Mouse (Mus musculus) large intestine, adult 2 months (tissue): ENCODE results near the gene Mettl22. TPM values are rescaled to one million over a fixed set of nuclear protein-coding genes. Genes with fewer than 3 reads are reported as not detected.

Experiments
- DNase-seq: peaks from one replicate; pipeline ENCODE4 v3.0.0-alpha.2; 2012; ENCODE audit warnings: low read depth, low spot score
- WGBS: fragments of 180-500 bp; shearing (Covaris S2); methylation state at CpG from one replicate; pipeline ENCODE4 v1.1.7; 2018; 5-methylcytosine and 5-hydroxymethylcytosine counted together
- polyA plus RNA-seq: library from polyadenylated mRNA; depleted of rRNA; stranded (reverse); fragments of >200 nt; gene quantifications from 2 replicates; pipeline ENCODE4 v1.2.3, GENCODE M21; 2012

Gene Mettl22
- polyA plus RNA-seq, 1 experiment: 10.4 TPM

DNA sequence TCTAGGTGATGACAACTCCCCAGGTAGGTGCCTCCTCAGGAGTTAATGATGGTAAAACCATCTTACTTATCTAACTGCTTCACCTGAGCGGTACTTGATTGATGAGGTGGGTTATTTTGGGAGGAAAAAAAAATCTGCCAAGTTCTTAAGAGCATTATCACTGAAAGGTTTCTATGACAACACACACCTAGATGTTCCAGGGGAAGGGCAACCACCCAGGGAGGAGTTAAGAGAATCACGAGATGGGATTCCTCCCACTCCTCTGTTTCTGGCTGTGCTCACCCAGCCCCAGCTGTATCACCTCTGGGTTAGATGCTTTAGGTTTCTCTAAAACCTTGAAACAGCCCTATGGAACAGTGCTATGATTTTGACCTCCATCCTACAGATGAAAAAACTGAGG lies 26.4 kb downstream of the Mettl22 start:
- WGBS: 67% methylated on average over 2 of the region's 2 CpGs
- no peak for DNase-seq

- 32% methylated on average over 2 of the region's 2 CpGs for WGBS
- no peak for DNase-seq
These were observed 33.7 kb downstream of the Mettl22 start for GRCm38 (mm10) chr16:8504271-8504670.

GRCm38 (mm10) chr16:8509894-8510293 lies 39.3 kb downstream of the Mettl22 start:
- no peak for DNase-seq
- WGBS: 78% methylated on average over 5 of the region's 5 CpGs

DNA sequence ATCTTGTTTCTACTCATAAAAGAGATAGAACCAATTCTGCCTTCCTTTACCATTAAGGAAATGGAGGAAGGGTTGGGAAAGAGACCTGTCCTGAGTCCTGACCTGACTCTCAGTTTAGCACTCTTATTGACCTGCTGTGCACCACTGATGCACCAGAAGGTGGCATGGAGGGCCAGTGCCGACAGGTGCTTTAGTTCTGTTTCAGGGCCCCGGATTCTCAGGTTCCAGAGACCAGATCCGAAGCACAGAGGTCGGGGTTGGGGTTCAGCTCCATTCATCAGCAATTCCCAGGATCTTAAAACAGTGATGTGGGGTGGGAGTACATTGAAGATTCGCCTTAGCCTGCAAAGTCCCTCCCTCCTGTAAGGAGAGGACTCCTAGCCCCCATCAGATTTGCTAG lies 42.2 kb downstream of the Mettl22 start:
- whole genome bisulfite sequencing: 5% methylated on average over 5 of the region's 5 CpGs
- no peak for DNase-seq

DNA sequence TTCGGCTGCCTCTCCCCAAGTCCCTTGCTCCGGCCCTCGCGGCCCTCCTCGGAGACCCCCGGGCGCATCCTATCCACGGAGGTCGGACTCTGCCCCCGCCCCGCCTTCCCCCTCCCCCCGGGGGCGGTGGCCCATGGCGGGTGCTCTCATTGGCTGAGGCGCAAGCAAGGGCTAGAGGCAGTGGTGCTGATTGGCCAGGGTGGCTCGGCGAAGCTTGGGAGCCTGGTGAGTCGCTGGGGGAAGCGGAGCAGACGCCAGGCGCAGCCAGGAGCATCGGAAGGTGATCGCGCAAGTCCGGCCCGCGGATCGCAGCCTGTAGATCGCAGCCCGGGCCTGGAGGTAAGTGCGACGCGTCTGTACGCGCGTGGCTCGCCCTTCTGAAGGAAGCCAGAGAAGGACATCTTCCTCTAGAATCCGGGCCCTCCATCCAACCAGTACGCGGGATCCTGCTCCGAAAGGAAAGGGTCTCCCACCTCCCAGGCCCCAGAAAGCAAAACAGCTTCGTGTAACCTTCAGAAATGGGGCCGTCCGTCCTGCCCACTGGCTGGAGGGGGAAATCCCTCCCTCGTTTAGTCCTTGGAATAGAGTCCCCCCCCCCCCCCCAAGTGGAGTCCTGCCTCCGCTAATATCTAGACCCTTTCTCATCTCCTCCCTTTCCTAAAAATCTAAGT lies 42.8 kb downstream of the Mettl22 start, which contains the start of gene Abat:
Gene Abat, plus strand, starts transcription at position 194 of the 671 bp plus-strand sequence.
- peak; percentile 86 for DNase-seq
- 1% methylated on average over 46 of the region's 46 CpGs for WGBS

- WGBS: 15% methylated on average over 4 of the region's 4 CpGs
- DNase-seq: no peak
These were observed 43.6 kb downstream of the Mettl22 start for GRCm38 (mm10) chr16:8514180-8514579.

GRCm38 (mm10) chr16:8520525-8520924 lies 49.9 kb downstream of the Mettl22 start:
- WGBS: 90% methylated on average over 5 of the region's 5 CpGs
- DNase-seq: no peak

DNA sequence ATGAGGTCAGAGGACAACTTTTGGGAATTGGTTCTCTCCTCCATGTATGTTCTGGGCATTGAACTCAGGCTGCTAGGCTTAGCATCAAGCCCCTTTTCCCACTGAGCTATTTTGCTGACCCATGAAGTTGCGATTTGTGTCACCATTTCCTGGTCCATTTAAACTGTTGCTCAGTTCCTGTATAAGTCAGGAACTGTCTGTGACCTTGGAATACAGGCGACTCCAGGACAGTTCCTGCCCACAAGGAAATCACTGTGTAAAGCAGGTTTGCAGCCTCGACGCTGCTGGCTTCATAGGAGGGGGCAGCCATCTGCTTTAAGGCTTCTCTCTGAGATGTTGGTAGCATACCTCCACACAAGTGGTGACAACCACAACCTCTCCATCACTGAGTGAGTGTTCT lies 50.7 kb downstream of the Mettl22 start:
- WGBS: 45% methylated on average over 4 of the region's 4 CpGs
- DNase-seq: no peak

DNA sequence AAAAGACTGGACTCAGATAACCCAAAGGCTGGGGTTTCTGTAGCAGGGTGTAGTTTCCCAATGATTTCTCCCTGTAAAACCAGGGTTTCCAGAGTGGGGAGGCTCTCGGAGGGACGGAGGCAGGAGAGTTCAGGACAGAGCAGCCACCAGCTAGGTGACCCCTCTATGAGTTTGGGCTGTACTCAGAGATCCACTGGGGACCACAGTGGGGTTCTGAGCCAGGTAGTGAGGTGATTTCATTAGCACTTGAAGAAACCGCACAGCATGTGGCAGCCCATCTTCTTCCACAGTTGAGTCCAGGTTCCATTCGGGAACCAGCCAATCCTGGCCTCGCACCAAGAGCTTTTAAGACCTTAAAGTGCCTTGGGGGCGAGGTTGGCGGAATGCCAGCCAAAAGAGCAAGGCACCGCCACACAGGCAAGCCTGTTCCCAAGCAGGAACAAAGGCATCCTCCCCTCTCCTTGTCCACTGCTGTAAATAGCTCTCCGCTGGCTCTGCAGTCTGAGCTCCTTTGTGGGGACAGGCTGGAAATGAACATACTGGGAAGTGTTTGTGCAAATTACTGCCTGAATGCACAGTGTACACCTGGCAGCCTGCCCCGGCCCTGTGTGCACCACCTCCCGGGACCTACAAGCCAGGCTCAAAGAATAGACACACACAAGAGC lies 53.0 kb downstream of the Mettl22 start:
- 19% methylated on average over 11 of the region's 11 CpGs for WGBS
- DNase-seq: no peak

DNA sequence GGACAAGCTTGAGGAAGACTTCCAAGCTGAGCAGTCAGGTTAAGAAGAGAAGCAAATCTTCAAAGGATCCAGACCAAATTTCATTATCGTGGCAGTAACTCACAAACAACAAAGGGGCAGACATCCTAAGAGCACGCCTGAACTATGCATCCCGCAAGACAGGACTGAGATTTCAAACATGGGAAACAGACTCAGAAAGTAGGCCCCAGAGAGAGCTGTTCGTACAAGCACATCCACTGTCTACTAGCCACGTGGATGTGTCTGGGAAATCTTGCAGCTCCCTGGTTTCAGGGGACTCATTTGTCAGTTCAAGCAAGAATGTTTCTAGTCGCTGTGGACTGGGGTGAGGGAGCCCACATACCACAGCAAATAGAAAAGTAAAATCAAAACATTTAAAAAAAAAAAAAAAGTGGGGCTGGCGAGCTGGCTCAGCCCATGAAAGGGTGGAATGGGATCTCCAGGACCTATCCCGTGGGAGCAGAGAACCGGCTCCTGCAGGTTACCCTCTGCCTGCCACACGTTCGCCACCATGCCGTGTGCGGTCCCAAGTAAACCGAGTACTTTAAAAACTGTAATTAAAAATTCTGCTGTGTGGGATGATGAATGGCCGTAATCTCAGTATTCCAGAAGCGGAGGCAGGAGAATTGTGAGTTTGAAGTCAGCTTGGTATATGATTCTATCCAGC lies 53.7 kb downstream of the Mettl22 start:
- 64% methylated on average over 16 of the region's 16 CpGs for WGBS
- no peak for DNase-seq

DNA sequence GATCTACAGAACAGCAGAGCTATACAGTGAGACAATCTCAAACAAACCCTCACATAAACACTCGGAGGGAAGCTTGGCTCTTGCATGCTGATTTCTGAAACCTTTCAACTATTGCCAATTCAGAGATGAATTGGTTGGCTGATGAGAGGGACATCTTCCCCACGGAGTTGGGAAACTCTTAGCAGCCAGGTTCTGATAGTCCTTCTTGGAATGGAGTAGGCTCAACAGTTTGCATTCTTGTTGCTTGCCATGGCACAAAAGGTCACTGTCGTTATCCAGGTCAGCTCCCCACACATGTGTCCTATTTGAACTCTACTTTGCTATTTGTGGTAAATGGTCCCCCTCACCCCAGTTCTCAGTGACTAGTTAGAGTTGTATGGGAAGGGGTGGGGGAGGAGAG lies 54.7 kb downstream of the Mettl22 start:
- DNase-seq: no peak
- WGBS: 19% methylated on average over 3 of the region's 3 CpGs

GRCm38 (mm10) chr16:8525877-8526276 lies 55.3 kb downstream of the Mettl22 start:
- DNase-seq: no peak
- 29% methylated on average over 7 of the region's 7 CpGs for whole genome bisulfite sequencing

DNA sequence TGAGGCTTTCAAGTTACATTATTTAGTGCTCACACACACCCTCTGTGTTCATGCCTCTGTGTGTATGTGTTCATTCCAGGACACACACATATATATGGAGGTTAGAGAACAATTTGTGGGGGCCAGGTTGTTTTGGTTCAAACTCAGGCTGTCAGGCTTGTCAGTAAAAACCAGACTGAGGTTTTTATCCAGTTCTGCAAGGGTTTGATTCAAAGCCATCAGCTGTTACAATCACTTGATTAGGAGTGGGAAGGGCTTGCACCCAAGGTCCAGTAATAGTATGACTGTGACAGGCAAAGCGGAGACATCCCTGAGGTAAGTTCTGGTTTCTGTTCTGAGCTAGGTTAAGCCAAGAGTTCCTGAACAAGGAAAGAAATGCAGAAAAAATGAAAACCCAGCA lies 58.8 kb downstream of the Mettl22 start:
- 92% methylated on average over 1 of the region's 1 CpGs for WGBS
- DNase-seq: no peak

- no peak for DNase-seq
- WGBS: 88% methylated on average over 14 of the region's 14 CpGs
These were observed 59.4 kb downstream of the Mettl22 start for GRCm38 (mm10) chr16:8530018-8530417.

- 94% methylated on average over 9 of the region's 9 CpGs for WGBS
- DNase-seq: no peak
These were observed 61.9 kb downstream of the Mettl22 start for GRCm38 (mm10) chr16:8532461-8532860.

- DNase-seq: no peak
- 88% methylated on average over 7 of the region's 7 CpGs for WGBS
These were observed 62.3 kb downstream of the Mettl22 start for GRCm38 (mm10) chr16:8532894-8533293.

DNA sequence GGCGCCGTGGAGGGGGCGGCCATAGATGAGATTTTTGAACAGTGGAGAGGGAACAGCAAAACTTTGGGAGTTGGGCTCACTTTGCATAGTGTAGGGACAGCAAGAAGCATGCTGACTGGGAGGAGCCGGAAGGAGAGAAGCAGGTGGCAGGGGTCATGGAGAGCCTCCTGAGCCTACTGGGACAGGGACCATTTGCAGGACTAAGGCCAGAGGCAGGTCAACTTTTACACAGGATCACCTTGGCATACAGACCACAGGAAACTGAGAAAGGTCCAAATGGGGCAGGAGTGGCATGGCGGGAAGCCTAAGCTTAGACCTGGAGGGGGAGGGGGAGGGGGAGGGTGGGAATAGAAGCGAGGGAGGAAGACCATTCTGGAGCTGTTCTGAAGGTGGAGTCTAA lies 62.9 kb downstream of the Mettl22 start:
- no peak for DNase-seq

GRCm38 (mm10) chr16:8534466-8535200 lies 64.0 kb downstream of the Mettl22 start:
- WGBS: 82% methylated on average over 11 of the region's 11 CpGs
- DNase-seq: no peak

More for the DNA sequence above, 62.9 kb downstream of the Mettl22 start:
- WGBS: 93% methylated on average over 6 of the region's 6 CpGs

DNA sequence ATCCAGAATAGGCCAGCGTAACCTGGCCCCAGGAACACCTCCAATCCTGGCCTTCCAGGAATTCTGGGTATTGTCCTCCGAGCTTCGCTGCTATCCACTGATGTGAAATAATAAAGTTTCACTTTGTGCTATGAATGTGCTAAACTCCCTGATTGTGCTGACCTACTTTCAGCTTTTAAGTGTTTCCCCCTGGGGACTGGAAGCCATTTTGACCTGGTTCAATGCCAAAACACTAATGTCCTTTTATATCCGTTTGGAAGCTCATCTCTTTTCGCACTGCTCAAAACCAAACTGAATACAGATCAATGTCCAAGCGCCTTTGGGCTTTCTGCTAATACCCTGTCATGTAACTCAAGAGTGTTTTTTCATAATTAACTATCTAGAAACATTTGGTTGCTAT lies 64.8 kb downstream of the Mettl22 start:
- 84% methylated on average over 6 of the region's 6 CpGs for WGBS
- no peak for DNase-seq
